Mouse (Mus musculus) heart, embryonic 10.5 days (tissue): ENCODE data around the gene Kctd13. TPM values are rescaled to one million over a fixed set of nuclear protein-coding genes. Genes with fewer than 3 reads are reported as not detected.
"Not testable (repeated sequence)": the region's sequence is repeated elsewhere in the genome, so short reads cannot be mapped to it uniquely, and the experiment has no call there.

Source experiments
- DNase-seq: peaks from one replicate; pipeline ENCODE4 v3.0.0-alpha.2; 2017; ENCODE audit warnings: low spot score
- H3K27ac ChIP-seq: fragments of 300-500 bp; sonication (generic); 2 replicates; pipeline ENCODE4 v1.5.1; 2016; ENCODE audit warnings: mild to moderate bottlenecking
- H3K27me3 ChIP-seq: fragments of 300-500 bp; sonication (generic); 2 replicates; pipeline ENCODE4 v1.6.1; 2016; ENCODE audit warnings: mild to moderate bottlenecking; ENCODE audit not compliant: poor library complexity, insufficient read depth, severe bottlenecking
- H3K36me3 ChIP-seq: fragments of 300-500 bp; sonication (generic); 2 replicates; pipeline ENCODE4 v1.6.1; 2016; ENCODE audit warnings: mild to moderate bottlenecking, moderate library complexity
- H3K4me1 ChIP-seq: fragments of 300-500 bp; sonication (generic); 2 replicates; pipeline ENCODE4 v1.6.1; 2016; ENCODE audit warnings: mild to moderate bottlenecking
- H3K4me3 ChIP-seq: fragments of 300-500 bp; sonication (generic); 2 replicates; pipeline ENCODE4 v1.5.1; 2016; ENCODE audit warnings: mild to moderate bottlenecking, moderate library complexity
- H3K9me3 ChIP-seq: fragments of 300-500 bp; sonication (generic); 2 replicates; pipeline ENCODE4 v1.6.1; 2016; ENCODE audit warnings: mild to moderate bottlenecking, moderate library complexity
- WGBS: fragments of 180-500 bp; shearing (Covaris S2); methylation state at CpG from one replicate; pipeline ENCODE4 v1.1.7; 2016; 5-methylcytosine and 5-hydroxymethylcytosine counted together
- polyA plus RNA-seq: library from polyadenylated mRNA; unstranded; fragments of >200 nt; fragmentation: Nextera tagmentation; extraction: Ambion mirVana; gene quantifications from 2 replicates; pipeline ENCODE4 v1.2.1, GENCODE M21; 2016

Gene Kctd13
- polyA plus RNA-seq, result 15.5 and 21.3 TPM in 2 replicates

DNA sequence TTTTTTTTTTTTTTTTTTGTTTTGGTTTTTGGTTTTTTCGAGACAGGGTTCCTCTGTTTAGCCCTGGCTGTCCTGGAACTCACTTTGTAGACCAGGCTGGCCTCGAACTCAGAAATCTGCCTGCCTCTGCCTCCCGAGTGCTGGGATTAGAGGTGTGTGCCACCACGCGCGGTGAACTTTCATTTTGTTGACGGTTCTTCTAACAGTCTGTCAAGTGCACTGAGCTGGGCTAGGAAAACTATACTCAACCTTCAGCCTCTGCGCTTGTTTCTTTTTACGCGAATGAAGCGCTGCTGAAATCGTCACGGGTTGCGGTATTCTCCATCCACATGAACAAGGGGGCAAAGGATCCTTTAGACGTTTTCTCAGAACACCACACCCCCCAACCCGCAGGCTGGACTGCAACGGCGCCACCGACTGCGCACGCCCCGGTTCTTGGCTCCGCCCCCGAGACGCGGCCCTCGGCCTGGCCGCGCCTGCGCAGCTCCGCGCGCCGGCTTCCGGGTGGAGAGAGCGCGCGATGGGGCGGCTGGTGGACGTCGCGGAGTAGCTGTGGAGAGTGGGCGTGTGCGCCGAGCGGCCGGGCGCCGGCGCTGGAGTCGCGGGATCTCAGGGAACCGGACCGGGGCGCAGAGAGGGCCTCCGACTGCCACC is at the start of gene Kctd13:
TSS of gene Kctd13 (plus strand) at position 496 of the 654 bp plus-strand sequence.
- Histone ChIP-seq H3K9me3 (no peaks in the 10 kb centered on the region), H3K4me3 (peak within 1 kb of the TSS; percentile 89), H3K4me1 (peaks cover 20% of the 10 kb centered on the region), H3K27me3 (no peaks in the 10 kb centered on the region), H3K36me3 (peaks cover 21% of the 10 kb centered on the region), H3K27ac (peak within 1 kb of the TSS; percentile 90)
- DNase-seq, result peak; percentile 96
- 4% methylated on average over 56 of the region's 56 CpGs for WGBS

DNA sequence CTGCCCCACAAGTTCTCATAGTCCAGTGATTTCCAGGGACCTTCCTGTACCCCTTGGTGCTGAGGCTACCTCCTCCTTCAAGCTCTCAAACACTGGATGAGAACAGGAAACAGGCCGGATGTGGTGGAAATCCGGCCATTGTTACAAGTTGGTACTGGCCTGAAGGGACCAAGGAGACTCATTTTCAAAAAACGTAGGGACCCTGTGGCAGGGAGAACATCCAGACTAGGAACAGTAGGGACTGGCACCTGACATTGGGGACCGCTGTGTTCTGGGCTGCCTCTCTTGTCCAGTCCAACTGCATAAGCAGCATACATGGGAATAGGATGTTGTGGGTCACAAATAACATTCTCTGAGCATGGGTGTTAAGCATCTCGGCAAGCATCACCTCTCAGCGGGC is 47.6 kb upstream of the Kctd13 start:
- H3K4me3 ChIP-seq, result peak overlapping the region; percentile 80
- H3K36me3 ChIP-seq, result peaks cover 45% of the 10 kb centered on the region

DNA sequence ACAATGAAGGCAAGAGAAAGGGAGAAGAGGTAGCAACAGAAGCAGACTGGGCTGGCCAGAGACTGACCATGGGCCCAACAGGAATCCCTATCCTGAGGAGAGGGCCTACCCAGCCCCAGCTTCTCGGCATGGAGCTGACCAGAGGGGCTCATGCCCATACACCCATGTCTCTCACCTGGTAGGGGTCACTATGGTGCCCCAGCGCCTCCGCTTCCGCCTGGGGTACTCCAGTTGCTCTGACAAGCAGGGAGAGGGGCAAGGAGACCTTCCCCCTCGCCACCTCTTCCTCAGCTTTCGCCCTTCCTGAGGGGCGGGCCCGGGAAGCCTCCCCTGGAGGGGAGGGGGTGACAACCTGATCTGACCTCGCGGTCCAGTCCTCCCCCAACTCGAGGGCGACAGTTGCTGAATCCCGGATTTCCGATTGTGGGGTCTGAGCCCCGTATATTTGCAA is 44.9 kb upstream of the Kctd13 start:
- peaks cover 30% of the 10 kb centered on the region for H3K4me1 ChIP-seq
- H3K27me3 ChIP-seq, result no peaks in the 10 kb centered on the region
- WGBS, result 0% methylated on average over 15 of the region's 15 CpGs
- no peaks in the 10 kb centered on the region for H3K9me3 ChIP-seq
- H3K27ac ChIP-seq, result peak overlapping the region; percentile 93
- DNase-seq, result no peak
- H3K4me3 ChIP-seq, result peak overlapping the region; percentile 80
- peaks cover 19% of the 10 kb centered on the region for H3K36me3 ChIP-seq

More for the DNA sequence above, 47.6 kb upstream of the Kctd13 start:
- 64% methylated on average over 6 of the region's 6 CpGs for WGBS
- peaks cover 30% of the 10 kb centered on the region for H3K4me1 ChIP-seq
- H3K27ac ChIP-seq, result peak overlapping the region; percentile 63; the same call in 1 of the 2 replicates
- H3K27me3 ChIP-seq, result no peaks in the 10 kb centered on the region
- DNase-seq, result no peak
- no peaks in the 10 kb centered on the region for H3K9me3 ChIP-seq

DNA sequence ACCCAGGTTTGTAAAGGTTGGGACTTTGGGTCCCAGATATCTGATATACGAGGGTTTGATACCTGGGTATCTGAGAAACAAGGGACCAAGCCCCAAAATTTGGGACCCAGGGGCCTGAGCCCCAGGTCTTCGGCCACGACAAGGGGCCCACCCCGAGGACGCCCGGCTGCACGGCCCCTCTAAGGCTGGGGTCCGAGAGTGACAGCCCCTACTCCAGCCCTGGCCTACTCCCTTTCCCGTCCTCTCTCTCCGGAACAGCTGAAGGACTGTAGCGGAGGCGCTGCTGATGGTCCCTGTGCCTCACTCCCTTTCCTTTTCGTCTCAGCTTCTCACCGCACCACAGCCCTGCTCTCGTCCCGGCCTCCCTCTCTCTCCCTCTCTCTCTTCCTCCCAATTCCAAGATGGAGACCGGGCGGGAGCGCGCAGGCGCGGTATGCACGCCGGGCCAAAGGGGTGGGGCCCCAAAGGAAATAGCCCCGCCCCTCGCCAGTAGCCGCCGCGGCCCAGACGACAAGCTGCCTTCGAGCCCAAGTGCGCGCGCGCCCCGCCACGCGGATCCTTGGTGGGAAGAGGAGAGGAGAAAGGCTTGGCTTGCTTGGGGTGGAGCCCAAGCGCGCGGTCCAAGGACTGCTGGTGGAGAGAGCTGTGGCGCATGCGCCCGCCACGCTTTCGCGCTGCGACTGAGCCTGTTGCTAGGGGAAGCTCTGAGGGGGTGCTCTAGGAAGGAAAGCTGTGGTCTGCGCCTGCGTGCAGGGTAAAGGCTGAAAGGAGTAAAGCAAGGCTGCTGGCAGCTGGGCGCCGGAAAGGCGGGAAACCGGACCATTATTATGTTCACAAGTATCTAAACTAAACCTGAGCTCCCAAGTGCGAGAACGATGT is 44.2 kb upstream of the Kctd13 start, which contains the start of gene Taok2:
TSS of gene Taok2 (minus strand) at position 418 of the 879 bp plus-strand sequence.
- Histone ChIP-seq H3K9me3 (no peaks in the 10 kb centered on the region), H3K4me1 (peaks cover 30% of the 10 kb centered on the region), H3K4me3 (peak within 1 kb of the TSS; percentile 80), H3K36me3 (peaks cover 12% of the 10 kb centered on the region), H3K27me3 (no peaks in the 10 kb centered on the region), H3K27ac (peak within 1 kb of the TSS; percentile 93)
- WGBS, result under 1% methylated on average over 56 of the region's 56 CpGs
- peak; percentile 99 for DNase-seq

DNA sequence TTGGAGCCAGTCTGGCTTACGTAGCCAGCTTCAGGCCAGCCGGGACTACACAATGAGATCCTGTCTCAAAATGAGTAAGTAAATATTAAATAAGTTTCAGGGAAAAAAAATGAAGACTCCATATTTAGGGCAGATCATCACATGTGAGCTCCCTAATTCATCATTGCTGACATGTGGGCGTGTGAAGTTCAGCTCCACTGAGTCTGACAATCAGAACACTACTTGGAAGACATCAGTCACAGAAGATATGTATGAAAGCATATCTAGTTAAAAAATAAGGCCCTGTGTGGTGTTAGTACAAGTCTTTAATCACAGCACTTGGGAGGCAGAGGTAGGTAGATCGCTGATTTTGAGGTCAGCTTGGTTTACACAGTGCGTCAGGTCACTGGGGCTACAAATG is 41.4 kb upstream of the Kctd13 start:
- no peak for DNase-seq
- H3K36me3 ChIP-seq, result peaks cover 17% of the 10 kb centered on the region
- H3K27me3 ChIP-seq, result no peaks in the 10 kb centered on the region
- H3K4me3 ChIP-seq, result no peak overlapping the region
- 89% methylated on average over 5 of the region's 5 CpGs for whole genome bisulfite sequencing
- peaks cover 21% of the 10 kb centered on the region for H3K4me1 ChIP-seq
- H3K9me3 ChIP-seq, result no peaks in the 10 kb centered on the region
- H3K27ac ChIP-seq, result no peak overlapping the region

DNA sequence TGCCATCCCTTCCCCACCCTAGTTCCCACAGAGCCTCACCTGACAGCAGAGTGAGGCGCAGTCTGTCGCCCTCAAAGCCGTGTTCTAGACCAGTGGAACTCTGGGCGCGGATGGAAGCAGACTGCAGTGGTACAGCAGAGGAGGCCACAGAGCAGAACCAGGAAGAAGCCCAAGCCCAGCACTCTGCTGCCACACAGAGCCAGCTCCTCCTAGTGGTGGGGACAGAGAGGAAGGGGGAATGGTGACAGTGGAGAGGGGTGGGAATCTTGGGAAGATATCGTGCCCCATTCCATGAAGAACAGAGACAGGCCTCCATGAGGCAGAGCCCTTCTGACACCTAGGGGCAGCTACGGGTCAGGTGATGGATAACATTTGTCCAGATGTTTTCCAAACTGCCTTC is 39.8 kb upstream of the Kctd13 start:
- Histone ChIP-seq H3K4me3 (peak overlapping the region; percentile 3; the same call in 1 of the 2 replicates), H3K36me3 (peaks cover 17% of the 10 kb centered on the region), H3K27me3 (no peaks in the 10 kb centered on the region), H3K4me1 (0 out of 2 replicates have a peak, but pooled peaks cover 6% of the 10 kb centered on the region), H3K27ac (no peak overlapping the region), H3K9me3 (no peaks in the 10 kb centered on the region)
- no peak for DNase-seq
- 39% methylated on average over 7 of the region's 7 CpGs for WGBS

DNA sequence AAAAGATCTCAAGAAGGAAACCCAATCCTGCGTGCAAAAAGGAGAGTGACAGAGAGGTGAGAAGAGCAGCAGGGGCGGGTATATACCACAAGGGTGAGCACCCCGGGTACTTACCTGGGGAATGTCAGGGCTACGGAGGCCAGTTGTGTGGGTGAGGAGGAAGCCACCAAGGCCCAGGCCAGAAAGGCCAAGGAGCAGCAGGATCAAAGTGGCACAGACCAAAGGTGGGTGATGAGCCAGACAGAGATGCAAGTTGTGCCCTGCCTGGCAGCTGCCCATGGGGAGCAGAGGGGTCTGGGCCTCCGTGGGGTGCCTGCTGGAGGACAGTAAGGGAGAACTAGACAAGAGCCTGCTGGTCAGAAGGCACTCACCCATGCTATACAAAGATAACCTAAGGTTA is 31.8 kb upstream of the Kctd13 start:
- 86% methylated on average over 5 of the region's 5 CpGs for WGBS
- Histone ChIP-seq H3K4me1 (peaks cover 17% of the 10 kb centered on the region), H3K36me3 (0 out of 2 replicates have a peak, but pooled peaks cover under 1% of the 10 kb centered on the region), H3K9me3 (no peaks in the 10 kb centered on the region), H3K27me3 (no peaks in the 10 kb centered on the region), H3K4me3 (no peak overlapping the region), H3K27ac (0 out of 2 replicates have a peak overlapping the region, but pooled peaks have one; percentile 26)
- DNase-seq, result no peak

DNA sequence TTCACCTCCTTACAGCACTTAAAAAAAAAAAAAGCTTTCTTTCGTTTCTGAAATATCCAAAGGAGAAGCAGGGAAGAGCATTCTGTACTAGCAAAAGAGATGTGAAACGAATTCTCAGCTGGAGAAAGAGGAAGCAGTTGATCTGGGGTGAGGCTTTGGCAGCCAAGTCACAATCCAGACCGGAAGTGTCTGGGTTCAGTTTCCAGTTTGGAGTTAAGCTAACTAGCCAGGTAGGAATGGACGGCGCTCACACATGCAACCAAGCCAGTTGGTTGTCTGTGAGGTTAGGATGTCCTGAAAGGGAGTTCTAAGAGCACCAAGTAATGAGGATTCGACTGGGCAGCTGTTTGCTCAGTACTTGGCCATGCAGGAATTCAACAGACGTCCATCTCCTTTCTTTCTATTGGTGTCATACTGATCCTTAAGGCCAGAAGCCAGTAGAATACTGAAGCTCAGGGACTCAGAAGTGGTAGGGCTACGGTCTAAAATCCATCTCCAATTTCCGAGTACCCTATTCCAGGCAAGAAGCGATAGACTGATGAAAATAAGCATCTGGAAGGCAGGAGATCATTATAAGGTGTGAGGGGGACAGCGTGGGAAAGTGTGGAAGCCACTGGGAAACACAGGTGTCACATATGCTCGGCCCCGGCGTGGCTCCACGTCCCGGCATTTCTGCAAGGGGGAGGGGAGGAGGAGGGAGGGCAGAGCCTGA is 31.1 kb upstream of the Kctd13 start:
- H3K27ac ChIP-seq, result peak overlapping the region; percentile 92
- DNase-seq, result no peak
- WGBS, result 24% methylated on average over 16 of the region's 16 CpGs
- H3K4me1 ChIP-seq, result peaks cover 17% of the 10 kb centered on the region
- H3K4me3 ChIP-seq, result peak overlapping the region; percentile 71
- no peaks in the 10 kb centered on the region for H3K9me3 ChIP-seq
- H3K36me3 ChIP-seq, result no peaks in the 10 kb centered on the region
- H3K27me3 ChIP-seq, result no peaks in the 10 kb centered on the region

DNA sequence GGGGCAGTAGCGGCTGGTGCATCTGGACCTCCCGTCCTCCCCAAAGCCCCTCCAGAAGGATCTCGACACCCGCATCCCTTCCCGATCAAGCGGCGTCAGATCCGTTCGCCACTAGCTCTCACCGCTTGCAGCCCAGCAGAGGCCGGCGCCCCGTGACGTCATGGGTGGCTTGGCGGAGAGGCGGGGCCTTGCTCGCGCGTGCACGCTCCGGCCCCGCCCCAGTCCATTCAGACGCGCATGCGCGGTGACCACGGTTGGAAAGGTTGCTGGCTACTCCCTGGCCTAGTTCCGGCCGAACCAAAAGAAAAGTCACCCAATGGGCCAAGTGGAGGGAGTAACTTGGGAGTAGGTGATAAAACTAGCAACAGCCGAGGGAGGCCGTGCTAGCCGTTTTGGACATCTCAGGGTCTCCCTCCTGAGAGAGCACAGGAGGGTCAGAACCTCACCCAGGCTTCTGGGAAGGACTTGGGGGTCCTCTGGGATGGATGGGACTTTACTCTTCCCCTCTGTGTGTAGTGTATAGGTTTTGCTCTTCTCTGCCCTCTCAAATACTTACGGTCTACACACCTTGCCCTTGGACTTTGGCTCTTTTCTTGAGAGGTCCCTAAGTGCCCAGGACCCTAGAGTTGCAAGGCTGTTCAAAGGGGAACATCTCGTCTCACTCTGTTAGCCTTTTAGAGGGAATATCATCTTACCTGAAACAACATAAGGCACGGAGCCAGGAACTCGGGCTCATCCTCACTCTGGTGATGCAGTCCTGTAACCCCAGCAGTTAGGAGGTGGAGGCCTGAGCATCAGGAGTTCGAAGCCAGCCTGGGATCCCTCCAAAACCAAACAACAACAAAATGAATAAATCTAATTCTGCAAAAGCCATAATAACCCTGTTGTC is 30.3 kb upstream of the Kctd13 start:
- peaks cover 17% of the 10 kb centered on the region for H3K4me1 ChIP-seq
- H3K27me3 ChIP-seq, result no peaks in the 10 kb centered on the region
- DNase-seq, result peak; percentile 98
- WGBS, result 11% methylated on average over 37 of the region's 37 CpGs
- H3K36me3 ChIP-seq, result no peaks in the 10 kb centered on the region
- H3K9me3 ChIP-seq, result no peaks in the 10 kb centered on the region
- H3K27ac ChIP-seq, result peak overlapping the region; percentile 92
- peak overlapping the region; percentile 71 for H3K4me3 ChIP-seq

DNA sequence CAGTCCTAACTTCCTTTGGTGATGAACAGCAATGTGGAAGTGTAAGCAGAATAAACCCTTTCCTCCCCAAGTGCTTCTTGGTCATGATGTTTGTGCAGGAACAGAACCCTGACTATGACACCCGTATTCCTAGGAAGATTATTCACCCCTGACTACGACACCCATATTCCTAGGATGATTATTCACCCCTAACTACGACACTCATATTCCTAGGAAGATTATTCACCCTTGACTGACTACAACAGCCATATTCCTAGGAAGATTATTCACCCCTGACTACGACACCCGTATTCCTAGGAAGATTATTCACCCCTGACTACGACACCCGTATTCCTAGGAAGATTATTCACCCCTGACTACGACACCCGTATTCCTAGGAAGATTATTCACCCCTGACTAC is 28.9 kb upstream of the Kctd13 start:
- H3K9me3 ChIP-seq, H3K27ac ChIP-seq, DNase-seq, H3K27me3 ChIP-seq, H3K36me3 ChIP-seq, H3K4me3 ChIP-seq: not testable (repeated sequence)
- H3K4me1 ChIP-seq, result peaks cover 17% of the 10 kb centered on the region
- 89% methylated on average over 8 of the region's 9 CpGs for WGBS

DNA sequence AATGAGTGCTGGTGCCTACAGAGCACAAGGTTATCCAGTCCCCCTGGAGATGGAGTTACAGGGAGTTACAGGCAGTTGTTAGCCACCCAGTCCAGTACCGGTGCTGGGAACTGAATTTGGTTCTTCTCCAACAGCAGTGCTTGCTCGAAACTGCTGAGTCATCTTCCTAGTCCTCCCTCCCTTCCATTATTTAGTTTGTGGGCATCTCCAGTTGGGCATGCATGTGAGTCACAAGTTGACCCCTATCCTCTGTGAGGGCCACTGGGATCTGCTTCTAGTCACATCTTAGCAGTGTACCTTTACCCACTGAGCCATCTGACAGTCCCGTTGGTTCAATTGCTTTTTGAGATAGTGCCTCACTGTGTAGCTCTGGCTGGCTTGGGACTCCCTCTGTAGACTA is 23.1 kb upstream of the Kctd13 start:
- Histone ChIP-seq H3K9me3 (no peaks in the 10 kb centered on the region), H3K27ac (no peak overlapping the region), H3K36me3 (no peaks in the 10 kb centered on the region), H3K4me3 (no peak overlapping the region), H3K27me3 (no peaks in the 10 kb centered on the region), H3K4me1 (no peaks in the 10 kb centered on the region)
- WGBS, result 59% methylated on average over 3 of the region's 3 CpGs
- no peak for DNase-seq

DNA sequence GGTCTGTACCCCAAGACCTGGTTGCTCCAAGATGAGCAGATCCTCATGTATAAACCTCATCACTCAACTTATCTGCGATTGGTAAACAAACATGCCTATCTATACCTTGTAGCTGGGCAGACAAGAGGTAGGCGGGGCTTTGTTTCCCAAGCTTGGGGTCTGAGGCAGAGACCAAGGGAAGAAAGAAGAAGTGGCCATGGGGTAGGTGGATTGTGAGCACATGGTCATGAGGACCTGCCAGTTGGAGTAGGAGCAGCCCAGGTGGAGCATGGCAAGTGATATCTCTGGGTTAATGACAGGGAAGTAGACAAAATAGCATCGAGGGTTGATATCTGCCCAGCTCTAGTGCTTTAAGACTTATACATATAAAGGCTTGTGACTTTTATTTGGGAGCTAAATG is 13.8 kb upstream of the Kctd13 start:
- H3K9me3 ChIP-seq, result no peaks in the 10 kb centered on the region
- H3K27me3 ChIP-seq, result no peaks in the 10 kb centered on the region
- no peaks in the 10 kb centered on the region for H3K36me3 ChIP-seq
- H3K27ac ChIP-seq, result no peak overlapping the region
- H3K4me3 ChIP-seq, result no peak overlapping the region
- no peaks in the 10 kb centered on the region for H3K4me1 ChIP-seq
- WGBS, result 81% methylated on average over 3 of the region's 3 CpGs
- DNase-seq, result no peak
